In the genomic region with DNA sequence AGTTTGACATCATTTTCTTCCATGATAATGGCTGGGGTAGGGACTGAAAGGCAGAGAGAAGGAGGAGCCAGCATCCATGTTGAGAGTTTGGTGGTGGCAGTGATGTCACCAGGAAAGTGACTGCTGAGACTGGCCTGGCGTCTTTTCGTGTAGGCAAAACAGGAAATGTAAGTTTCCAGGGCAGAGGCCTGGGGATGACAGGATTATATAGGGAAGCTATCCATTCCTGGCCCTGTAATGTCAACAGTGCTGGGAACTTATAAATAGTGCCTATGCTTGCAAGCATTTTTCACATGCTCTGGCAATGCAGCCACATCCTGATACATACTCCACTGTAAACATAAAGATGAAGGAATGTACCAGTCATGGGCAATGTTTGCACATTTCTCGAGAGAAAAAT, we compare ENCODE assay signal across 27 mouse cellular contexts. TPM values are rescaled to one million over a fixed set of nuclear protein-coding genes. Genes with fewer than 3 reads are reported as not detected.
DNase-seq lines count a peak whose midpoint lies in the region; ATAC-seq and TF ChIP-seq lines count a peak whose summit lies in the region.
"Had no signal": no experiment of that assay in that cellular context is flagged by ENCODE, and none has a peak within 500 bp of the region (broad histone marks: within the 10 kb centered on the region; RNA-seq: fewer than 3 reads in every experiment).

No protein-coding gene starts in this region.

- peak; percentile 79 for ATAC-seq in lung, embryonic 15.5 days (ENCODE audit: borderline replicate concordance, extremely low read depth, low FRiP score, low TSS enrichment)
- peak; percentile 44; the same call in 1 of the 2 replicates for ATAC-seq in intestine, embryonic 16.5 days
- peak; percentile 25; the same call in 1 of the 2 replicates for ATAC-seq in stomach, embryonic 16.5 days (ENCODE audit: insufficient read depth, low FRiP score)
- ATAC-seq in midbrain, embryonic 14.5 days (ENCODE audit: low FRiP score, low TSS enrichment), result no peak
- ATAC-seq: forebrain, embryonic 14.5 days; hindbrain, postnatal 0 days; midbrain, embryonic 13.5 days had no signal

- H3K27me3 ChIP-seq in lung, embryonic 15.5 days, result peaks cover 6% of the 10 kb centered on the region; the same call in 1 of the 2 replicates
- H3K27me3 ChIP-seq in intestine, embryonic 16.5 days (replicated peaks; ENCODE audit: control insufficient read depth, insufficient read depth, low read length), result peaks cover 5% of the 10 kb centered on the region; the same call in 1 of the 2 replicates
- H3K27me3 ChIP-seq in stomach, embryonic 16.5 days (ENCODE audit: control insufficient read depth, insufficient read depth, low read length), result no peaks in the 10 kb centered on the region; the same call in 1 of the 2 replicates
- no peaks in the 10 kb centered on the region for H3K27me3 ChIP-seq in midbrain, embryonic 14.5 days (ENCODE audit: control insufficient read depth, insufficient read depth, low read length)
- H3K27me3 ChIP-seq: liver, embryonic 15.5 days had no signal

- H3K4me1 ChIP-seq in lung, embryonic 15.5 days, result peaks cover 16% of the 10 kb centered on the region
- H3K4me1 ChIP-seq in embryonic fibroblast, embryonic 13.5 days (ENCODE audit: control insufficient read depth, insufficient read depth, low read length), result no peaks in the 10 kb centered on the region
- no peaks in the 10 kb centered on the region for H3K4me1 ChIP-seq in intestine, embryonic 16.5 days (ENCODE audit: control insufficient read depth, insufficient read depth, low read length)
- H3K4me1 ChIP-seq in stomach, embryonic 16.5 days (ENCODE audit: control insufficient read depth, insufficient read depth, low read length), result no peaks in the 10 kb centered on the region; the same call in 1 of the 2 replicates
- 0 out of 2 replicates have a peak, but pooled peaks cover 8% of the 10 kb centered on the region for H3K4me1 ChIP-seq in midbrain, embryonic 14.5 days (ENCODE audit: control insufficient read depth, insufficient read depth, low read length)
- H3K4me1 ChIP-seq: liver, embryonic 15.5 days had no signal

- no peak for TF ChIP-seq CTCF in embryonic fibroblast, embryonic 13.5 days (IDR thresholded peaks at IDR 0.05; ENCODE audit: borderline replicate concordance, insufficient read depth, low read length)

- no peak for DNase-seq in lung, adult 18-20 months
- DNase-seq in midbrain, embryonic 14.5 days, result no peak
- DNase-seq in frontal cortex, postnatal 36 days (ENCODE audit: low spot score in 2 of 2), result no peak
- DNase-seq: adrenal gland, adult 2 months; adrenal gland, postnatal 36 days; B cell, adult 2 months; cerebellum, adult 2 months; cerebellum, postnatal 25 days; gastrocnemius, postnatal 36 days; heart, adult 18-20 months; heart, postnatal 36 days; kidney, adult 8-10 months; kidney, postnatal 4 days; thymus, adult 2 months; thymus, postnatal 36 days had no signal

- no peaks in the 10 kb centered on the region for H3K36me3 ChIP-seq in lung, embryonic 15.5 days
- H3K36me3 ChIP-seq in intestine, embryonic 16.5 days (ENCODE audit: control insufficient read depth, insufficient read depth, low read length), result no peaks in the 10 kb centered on the region
- no peaks in the 10 kb centered on the region for H3K36me3 ChIP-seq in stomach, embryonic 16.5 days (ENCODE audit: control insufficient read depth, insufficient read depth, low read length)
- no peaks in the 10 kb centered on the region for H3K36me3 ChIP-seq in midbrain, embryonic 14.5 days (ENCODE audit: control insufficient read depth, insufficient read depth, low read length)
- H3K36me3 ChIP-seq: hindbrain, embryonic 12.5 days; limb, embryonic 12.5 days; liver, embryonic 15.5 days; midbrain, embryonic 13.5 days had no signal

- H3K9me3 ChIP-seq in lung, embryonic 15.5 days, result no peaks in the 10 kb centered on the region
- H3K9me3 ChIP-seq in intestine, embryonic 16.5 days (ENCODE audit: control insufficient read depth, low read length), result no peaks in the 10 kb centered on the region
- no peaks in the 10 kb centered on the region; the same call in 1 of the 2 replicates for H3K9me3 ChIP-seq in stomach, embryonic 16.5 days (replicated peaks; ENCODE audit: control insufficient read depth, low read length)
- H3K9me3 ChIP-seq in midbrain, embryonic 14.5 days (ENCODE audit: control insufficient read depth, low read length), result no peaks in the 10 kb centered on the region
- H3K9me3 ChIP-seq: hindbrain, embryonic 12.5 days; limb, embryonic 12.5 days; liver, embryonic 15.5 days; midbrain, embryonic 13.5 days had no signal

- H3K4me3 ChIP-seq in lung, embryonic 15.5 days, result no peak overlapping the region
- H3K4me3 ChIP-seq in embryonic fibroblast, embryonic 13.5 days (ENCODE audit: insufficient read depth, low read length), result no peak overlapping the region
- H3K4me3 ChIP-seq in intestine, embryonic 16.5 days (ENCODE audit: low read length), result no peak overlapping the region
- no peak overlapping the region for H3K4me3 ChIP-seq in stomach, embryonic 16.5 days (replicated peaks; ENCODE audit: low read length)
- H3K4me3 ChIP-seq in midbrain, embryonic 14.5 days (replicated peaks; ENCODE audit: low read depth, low read length), result no peak overlapping the region
- H3K4me3 ChIP-seq: hindbrain, embryonic 12.5 days; limb, embryonic 12.5 days; liver, embryonic 15.5 days; midbrain, embryonic 13.5 days had no signal

- H3K27ac ChIP-seq in lung, embryonic 15.5 days, result peak overlapping the region; percentile 67
- peak overlapping the region; percentile 58 for H3K27ac ChIP-seq in embryonic fibroblast, embryonic 13.5 days (ENCODE audit: insufficient read depth, low read length)
- H3K27ac ChIP-seq in intestine, embryonic 16.5 days (ENCODE audit: low read length), result no peak overlapping the region
- no peak overlapping the region for H3K27ac ChIP-seq in stomach, embryonic 16.5 days (ENCODE audit: low read length)
- H3K27ac ChIP-seq in midbrain, embryonic 14.5 days (replicated peaks; ENCODE audit: low read depth, low read length), result no peak overlapping the region
- H3K27ac ChIP-seq: hindbrain, embryonic 12.5 days; hindbrain, postnatal 0 days; kidney, postnatal 0 days; limb, embryonic 12.5 days; liver, embryonic 15.5 days; midbrain, embryonic 13.5 days had no signal

- no peak overlapping the region for H3K9ac ChIP-seq in lung, embryonic 15.5 days
- H3K9ac ChIP-seq in intestine, embryonic 16.5 days (ENCODE audit: low read depth, low read length), result no peak overlapping the region
- no peak overlapping the region for H3K9ac ChIP-seq in stomach, embryonic 16.5 days (ENCODE audit: low read length)
- no peak overlapping the region for H3K9ac ChIP-seq in midbrain, embryonic 14.5 days (replicated peaks; ENCODE audit: low read length)
- H3K9ac ChIP-seq: hindbrain, embryonic 12.5 days; limb, embryonic 12.5 days; liver, embryonic 15.5 days; midbrain, embryonic 13.5 days had no signal

- TF ChIP-seq POLR2A in embryonic fibroblast, embryonic 13.5 days (IDR thresholded peaks at IDR 0.05; ENCODE audit: low read depth, low read length), result no peak

- H3K4me2 ChIP-seq in lung, embryonic 15.5 days, result no peak overlapping the region
- no peak overlapping the region for H3K4me2 ChIP-seq in intestine, embryonic 16.5 days (ENCODE audit: low read depth, low read length)
- H3K4me2 ChIP-seq in stomach, embryonic 16.5 days (ENCODE audit: low read depth, low read length), result no peak overlapping the region
- no peak overlapping the region for H3K4me2 ChIP-seq in midbrain, embryonic 14.5 days (ENCODE audit: low read length)
- H3K4me2 ChIP-seq: heart, embryonic 11.5 days; hindbrain, embryonic 12.5 days; limb, embryonic 12.5 days; liver, embryonic 15.5 days; midbrain, embryonic 13.5 days had no signal

- WGBS in lung, embryonic 15.5 days, result 20% methylated on average over 3 of the region's 3 CpGs
- 36% methylated on average over 3 of the region's 3 CpGs for WGBS in intestine, embryonic 16.5 days
- 22% methylated on average over 3 of the region's 3 CpGs for WGBS in stomach, embryonic 16.5 days
- 72% methylated on average over 3 of the region's 3 CpGs for WGBS in midbrain, embryonic 14.5 days

RNA-seq across cellular contexts. Expression of a gene that starts 52.6 kb away (rescaled TPM):
- 44.7 and 46.9 TPM in 2 replicates for polyA plus RNA-seq in lung, embryonic 15.5 days (2015; fragmentation: Nextera tagmentation; extraction: Ambion mirVana)
- polyA plus RNA-seq in embryonic fibroblast, embryonic 13.5 days (2011; ENCODE audit: insufficient read length, low read depth, missing spikeins), result 20.1 and 48.3 TPM in 2 replicates
- polyA plus RNA-seq in intestine, embryonic 16.5 days (2015; fragmentation: Nextera tagmentation; extraction: Ambion mirVana), result 19.0 and 19.6 TPM in 2 replicates
- 39.0 and 39.6 TPM in 2 replicates for polyA plus RNA-seq in stomach, embryonic 16.5 days (2015; fragmentation: Nextera tagmentation; extraction: Ambion mirVana)
- polyA plus RNA-seq in midbrain, embryonic 14.5 days (2014; fragmentation: Nextera tagmentation; extraction: Ambion mirVana), result 227 and 249 TPM in 2 replicates

Comparison
In these comparisons a context has a peak if more than half of its experiments do, and no peak if none do; other contexts are left out.
1. H3K27ac ChIP-seq: peak in lung, embryonic 15.5 days (single experiment) and embryonic fibroblast, embryonic 13.5 days (single experiment); none in intestine, embryonic 16.5 days (single experiment), stomach, embryonic 16.5 days (single experiment) and midbrain, embryonic 14.5 days (single experiment).